In the genomic region with DNA sequence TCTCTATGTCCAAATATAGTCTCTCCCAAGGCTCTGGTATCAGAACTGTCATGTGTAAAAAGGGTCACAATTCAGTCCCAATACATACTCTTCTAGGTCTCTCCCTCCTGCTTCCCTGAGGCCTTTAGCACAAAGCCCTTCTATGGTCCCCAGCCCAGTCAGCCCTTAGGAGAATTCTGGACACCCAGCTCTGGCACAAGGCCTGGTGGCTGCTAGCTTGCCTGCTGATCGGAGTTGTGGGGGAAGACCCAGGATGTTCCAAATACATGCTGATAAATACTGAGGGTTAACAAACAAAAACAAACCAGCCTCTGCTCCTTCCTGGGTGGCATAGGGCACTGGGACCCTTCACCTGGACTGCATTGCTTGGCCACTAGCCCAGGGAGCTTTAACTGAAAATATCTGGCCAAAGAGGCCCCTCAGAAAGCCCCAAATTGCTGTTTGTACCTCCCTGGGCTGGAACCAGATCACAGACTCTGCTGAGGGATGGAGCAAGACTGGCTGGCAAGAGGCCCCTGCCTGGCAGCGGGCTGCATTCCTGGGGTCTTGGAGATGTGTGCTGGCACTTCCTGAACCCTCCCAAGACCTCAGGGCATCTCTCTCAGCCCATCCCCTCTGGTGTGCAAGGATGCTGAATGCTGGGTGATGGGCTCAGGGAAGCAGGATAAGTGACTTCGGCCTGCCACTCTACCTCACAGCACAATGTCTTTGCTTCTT, we compare ENCODE assay signal across 12 mouse cellular contexts.
A peak's percentile ranks its signal among the peaks of the same experiment; 100 is the strongest.
DNase-seq lines count a peak whose midpoint lies in the region; ATAC-seq and TF ChIP-seq lines count a peak whose summit lies in the region.
"Had no signal": no experiment of that assay in that cellular context is flagged by ENCODE, and none has a peak within 500 bp of the region (broad histone marks: within the 10 kb centered on the region; RNA-seq: fewer than 3 reads in every experiment).

No protein-coding gene starts in this region.

- H3K4me3 ChIP-seq in hindbrain, embryonic 10.5 days, result no peak overlapping the region
- H3K4me3 ChIP-seq in hindbrain, embryonic 12.5 days, result no peak overlapping the region
- no peak overlapping the region for H3K4me3 ChIP-seq in midbrain, embryonic 14.5 days (replicated peaks; ENCODE audit: low read depth, low read length)
- no peak overlapping the region for H3K4me3 ChIP-seq in midbrain, embryonic 13.5 days (replicated peaks)
- no peak overlapping the region for H3K4me3 ChIP-seq in liver, postnatal 0 days (ENCODE audit: low read depth, low read length)
- H3K4me3 ChIP-seq: layer of hippocampus, adult 2 months; limb, embryonic 12.5 days had no signal

- H3K4me2 ChIP-seq in hindbrain, embryonic 12.5 days (replicated peaks), result no peak overlapping the region
- no peak overlapping the region for H3K4me2 ChIP-seq in midbrain, embryonic 14.5 days (ENCODE audit: low read length)
- H3K4me2 ChIP-seq in midbrain, embryonic 13.5 days (replicated peaks), result no peak overlapping the region
- no peak overlapping the region for H3K4me2 ChIP-seq in liver, postnatal 0 days (ENCODE audit: low read depth, low read length)
- H3K4me2 ChIP-seq: limb, embryonic 12.5 days had no signal

- no peaks in the 10 kb centered on the region for H3K36me3 ChIP-seq in hindbrain, embryonic 10.5 days
- no peaks in the 10 kb centered on the region for H3K36me3 ChIP-seq in hindbrain, embryonic 12.5 days
- no peaks in the 10 kb centered on the region for H3K36me3 ChIP-seq in midbrain, embryonic 14.5 days (ENCODE audit: control insufficient read depth, insufficient read depth, low read length)
- H3K36me3 ChIP-seq in midbrain, embryonic 13.5 days, result no peaks in the 10 kb centered on the region
- no peaks in the 10 kb centered on the region for H3K36me3 ChIP-seq in liver, postnatal 0 days (replicated peaks; ENCODE audit: insufficient read depth, low read length)
- H3K36me3 ChIP-seq: limb, embryonic 12.5 days had no signal

- ATAC-seq in cerebellum, adult (ENCODE audit: insufficient number of reproducible peaks, low FRiP score, low TSS enrichment), result no peak
- ATAC-seq in hindbrain, embryonic 12.5 days (ENCODE audit: low FRiP score), result no peak
- ATAC-seq in midbrain, embryonic 14.5 days (ENCODE audit: low FRiP score, low TSS enrichment), result no peak
- ATAC-seq in midbrain, embryonic 13.5 days, result no peak
- no peak for ATAC-seq in liver, postnatal 0 days

- no peak for TF ChIP-seq POLR2A in brain, embryonic 14.5 days (IDR thresholded peaks at IDR 0.05; ENCODE audit: borderline replicate concordance, extremely low read depth, insufficient read depth, insufficient read length, poor library complexity, severe bottlenecking)

- no peaks in the 10 kb centered on the region for H3K4me1 ChIP-seq in hindbrain, embryonic 10.5 days (replicated peaks)
- no peaks in the 10 kb centered on the region for H3K4me1 ChIP-seq in hindbrain, embryonic 12.5 days
- H3K4me1 ChIP-seq in midbrain, embryonic 14.5 days (ENCODE audit: control insufficient read depth, insufficient read depth, low read length), result no peaks in the 10 kb centered on the region
- peaks cover 7% of the 10 kb centered on the region for H3K4me1 ChIP-seq in midbrain, embryonic 13.5 days (replicated peaks)
- H3K4me1 ChIP-seq in liver, postnatal 0 days (ENCODE audit: insufficient read depth), result peaks cover 11% of the 10 kb centered on the region

- H3K9me3 ChIP-seq in hindbrain, embryonic 10.5 days, result no peaks in the 10 kb centered on the region
- no peaks in the 10 kb centered on the region for H3K9me3 ChIP-seq in hindbrain, embryonic 12.5 days (replicated peaks)
- no peaks in the 10 kb centered on the region for H3K9me3 ChIP-seq in midbrain, embryonic 14.5 days (ENCODE audit: control insufficient read depth, low read length)
- no peaks in the 10 kb centered on the region for H3K9me3 ChIP-seq in midbrain, embryonic 13.5 days
- H3K9me3 ChIP-seq in liver, postnatal 0 days (ENCODE audit: low read length), result no peaks in the 10 kb centered on the region
- H3K9me3 ChIP-seq: limb, embryonic 12.5 days had no signal

- no peak for TF ChIP-seq EP300 in liver, postnatal 0 days (IDR thresholded peaks at IDR 0.05; ENCODE audit: low read depth)

- DNase-seq in cerebellum, postnatal 10 days, result peak; percentile 79 to 87
- no peak for DNase-seq in hindbrain, embryonic 10.5 days (ENCODE audit: low spot score)
- peak; percentile 36 for DNase-seq in midbrain, embryonic 14.5 days
- DNase-seq in brain, embryonic 14.5 days (ENCODE audit: low read depth), result peak; percentile 77
- no peak for DNase-seq in liver, postnatal 0 days
- DNase-seq: adrenal gland, adult 2 months had no signal

- WGBS in hindbrain, embryonic 10.5 days, result 90% methylated on average over 3 of the region's 3 CpGs
- 91% methylated on average over 3 of the region's 3 CpGs for WGBS in hindbrain, embryonic 12.5 days
- WGBS in midbrain, embryonic 14.5 days, result 87% methylated on average over 3 of the region's 3 CpGs
- 80% methylated on average over 3 of the region's 3 CpGs for WGBS in midbrain, embryonic 13.5 days
- WGBS in liver, postnatal 0 days (ENCODE audit: insufficient replicate concordance), result 77% methylated on average over 3 of the region's 3 CpGs

- H3K9ac ChIP-seq in hindbrain, embryonic 12.5 days, result no peak overlapping the region
- H3K9ac ChIP-seq in midbrain, embryonic 14.5 days (replicated peaks; ENCODE audit: low read length), result no peak overlapping the region
- no peak overlapping the region for H3K9ac ChIP-seq in midbrain, embryonic 13.5 days (replicated peaks)
- no peak overlapping the region for H3K9ac ChIP-seq in liver, postnatal 0 days (replicated peaks)
- H3K9ac ChIP-seq: limb, embryonic 12.5 days had no signal

- 0 out of 2 replicates have a peak overlapping the region, but pooled peaks have one; percentile 9 for H3K27ac ChIP-seq in hindbrain, embryonic 10.5 days
- H3K27ac ChIP-seq in hindbrain, embryonic 12.5 days, result no peak overlapping the region
- H3K27ac ChIP-seq in midbrain, embryonic 14.5 days (replicated peaks; ENCODE audit: low read depth, low read length), result no peak overlapping the region
- H3K27ac ChIP-seq in midbrain, embryonic 13.5 days, result no peak overlapping the region
- no peak overlapping the region for H3K27ac ChIP-seq in liver, postnatal 0 days (ENCODE audit: low read depth)
- H3K27ac ChIP-seq: layer of hippocampus, adult 2 months; limb, embryonic 12.5 days; macrophage had no signal

- no peak for TF ChIP-seq CTCF in brain, embryonic 14.5 days (IDR thresholded peaks at IDR 0.05; ENCODE audit: borderline replicate concordance, extremely low read depth, insufficient read depth, insufficient read length)
- TF ChIP-seq CTCF in liver, postnatal 0 days (IDR thresholded peaks at IDR 0.05; ENCODE audit: low read depth), result no peak

- no peaks in the 10 kb centered on the region for H3K27me3 ChIP-seq in hindbrain, embryonic 10.5 days (ENCODE audit: insufficient read depth, poor library complexity, severe bottlenecking)
- H3K27me3 ChIP-seq in hindbrain, embryonic 12.5 days, result no peaks in the 10 kb centered on the region
- no peaks in the 10 kb centered on the region for H3K27me3 ChIP-seq in midbrain, embryonic 14.5 days (ENCODE audit: control insufficient read depth, insufficient read depth, low read length)
- no peaks in the 10 kb centered on the region for H3K27me3 ChIP-seq in midbrain, embryonic 13.5 days
- H3K27me3 ChIP-seq in liver, postnatal 0 days (ENCODE audit: insufficient read depth, low read length), result no peaks in the 10 kb centered on the region
- H3K27me3 ChIP-seq: limb, embryonic 12.5 days had no signal

Comparison
In these comparisons a context has a peak if more than half of its experiments do, and no peak if none do; other contexts are left out.
1. DNase-seq: peak in cerebellum, postnatal 10 days (2 of 2), midbrain, embryonic 14.5 days (single experiment) and brain, embryonic 14.5 days (single experiment); none in hindbrain, embryonic 10.5 days (single experiment) and liver, postnatal 0 days (single experiment).